15 mouse cellular contexts compared by ENCODE assay signal in genomic region chr2:65191398-65191797, GRCm38 (mm10). TPM values are rescaled to one million over a fixed set of nuclear protein-coding genes. Genes with fewer than 3 reads are reported as not detected.
DNase-seq lines count a peak whose midpoint lies in the region; ATAC-seq and TF ChIP-seq lines count a peak whose summit lies in the region.
"Had no signal": no experiment of that assay in that cellular context is flagged by ENCODE, and none has a peak within 500 bp of the region (broad histone marks: within the 10 kb centered on the region; RNA-seq: fewer than 3 reads in every experiment).

No protein-coding gene starts in this region.

- 15% methylated on average over 7 of the region's 7 CpGs for WGBS in intestine, embryonic 16.5 days
- WGBS in liver, postnatal 0 days (ENCODE audit: insufficient replicate concordance) = 63% methylated on average over 7 of the region's 7 CpGs

- H3K9me3 ChIP-seq in intestine, embryonic 16.5 days (ENCODE audit: control insufficient read depth, low read length) = no peaks in the 10 kb centered on the region
- H3K9me3 ChIP-seq in liver, postnatal 0 days (ENCODE audit: low read length) = no peaks in the 10 kb centered on the region
- H3K9me3 ChIP-seq: forebrain, embryonic 12.5 days; limb, embryonic 10.5 days; midbrain, embryonic 10.5 days had no signal

- TF ChIP-seq EP300 in liver, postnatal 0 days (IDR thresholded peaks at IDR 0.05; ENCODE audit: low read depth) = no peak

- H3K9ac ChIP-seq in intestine, embryonic 16.5 days (ENCODE audit: low read depth, low read length) = no peak overlapping the region
- no peak overlapping the region; the same call in 1 of the 2 replicates for H3K9ac ChIP-seq in liver, postnatal 0 days (replicated peaks)
- H3K9ac ChIP-seq: forebrain, embryonic 12.5 days; liver, embryonic 14.5 days had no signal

- peak overlapping the region; percentile 37; the same call in 1 of the 2 replicates for H3K27ac ChIP-seq in intestine, embryonic 16.5 days (ENCODE audit: low read length)
- H3K27ac ChIP-seq in liver, postnatal 0 days (ENCODE audit: low read depth) = no peak overlapping the region
- H3K27ac ChIP-seq: forebrain, embryonic 12.5 days; hindbrain, postnatal 0 days; kidney, postnatal 0 days; limb, embryonic 10.5 days; liver, embryonic 14.5 days; midbrain, embryonic 10.5 days had no signal

- peak; percentile 85 for ATAC-seq in intestine, embryonic 16.5 days
- ATAC-seq in liver, postnatal 0 days = no peak
- ATAC-seq: hindbrain, postnatal 0 days had no signal

- H3K27me3 ChIP-seq in intestine, embryonic 16.5 days (replicated peaks; ENCODE audit: control insufficient read depth, insufficient read depth, low read length) = no peaks in the 10 kb centered on the region
- no peaks in the 10 kb centered on the region for H3K27me3 ChIP-seq in liver, postnatal 0 days (ENCODE audit: insufficient read depth, low read length)
- H3K27me3 ChIP-seq: forebrain, embryonic 12.5 days had no signal

- no peaks in the 10 kb centered on the region for H3K36me3 ChIP-seq in intestine, embryonic 16.5 days (ENCODE audit: control insufficient read depth, insufficient read depth, low read length)
- H3K36me3 ChIP-seq in liver, postnatal 0 days (replicated peaks; ENCODE audit: insufficient read depth, low read length) = no peaks in the 10 kb centered on the region
- H3K36me3 ChIP-seq: forebrain, embryonic 12.5 days; limb, embryonic 10.5 days; midbrain, embryonic 10.5 days had no signal

- peaks cover 27% of the 10 kb centered on the region for H3K4me1 ChIP-seq in intestine, embryonic 16.5 days (ENCODE audit: control insufficient read depth, insufficient read depth, low read length)
- H3K4me1 ChIP-seq in liver, postnatal 0 days (ENCODE audit: insufficient read depth) = peaks cover 31% of the 10 kb centered on the region
- H3K4me1 ChIP-seq: forebrain, embryonic 12.5 days; midbrain, embryonic 10.5 days had no signal

- no peak overlapping the region for H3K4me3 ChIP-seq in intestine, embryonic 16.5 days (ENCODE audit: low read length)
- no peak overlapping the region for H3K4me3 ChIP-seq in liver, postnatal 0 days (ENCODE audit: low read depth, low read length)
- H3K4me3 ChIP-seq: forebrain, embryonic 12.5 days; limb, embryonic 10.5 days; midbrain, embryonic 10.5 days had no signal

- H3K4me2 ChIP-seq in intestine, embryonic 16.5 days (ENCODE audit: low read depth, low read length) = no peak overlapping the region
- no peak overlapping the region for H3K4me2 ChIP-seq in liver, postnatal 0 days (ENCODE audit: low read depth, low read length)
- H3K4me2 ChIP-seq: forebrain, embryonic 12.5 days had no signal

- DNase-seq in adrenal gland, adult 2 months = peak; percentile 38
- DNase-seq in adrenal gland, postnatal 25 days = no peak
- peak; percentile 36 to 45 for DNase-seq in lung, adult 18-20 months
- DNase-seq in lung, postnatal 14 days = no peak
- peak; percentile 52 for DNase-seq in yolk sac, embryonic 10.5 days (ENCODE audit: low spot score)
- no peak for DNase-seq in left cerebral cortex, adult 9 months (ENCODE audit: low spot score in 2 of 2)
- no peak for DNase-seq in liver, postnatal 0 days
- DNase-seq: gastrocnemius, postnatal 10 days had no signal

- no peak for TF ChIP-seq CTCF in liver, postnatal 0 days (IDR thresholded peaks at IDR 0.05; ENCODE audit: low read depth)

RNA-seq across cellular contexts. Expression of gene Cobll1, which starts 47.8 kb away (rescaled TPM):
- total RNA-seq in adrenal gland, adult 2 months (2021) = 100 to 1,000 TPM; 295 to 301 TPM
- polyA plus RNA-seq in adrenal gland, adult 2 months (2012; rRNA removed) = 48.1 and 58.3 TPM in 2 replicates
- 274 and 367 TPM in 2 replicates for total RNA-seq in adrenal gland, postnatal 25 days (2021)
- polyA plus RNA-seq in intestine, embryonic 16.5 days (2015; fragmentation: Nextera tagmentation; extraction: Ambion mirVana) = 20.2 and 23.6 TPM in 2 replicates
- 6.7 and 7.0 TPM in 2 replicates for polyA plus RNA-seq in liver, postnatal 0 days (2015; fragmentation: Nextera tagmentation; extraction: Ambion mirVana)

Comparison
In these comparisons a context has a peak if more than half of its experiments do, and no peak if none do; other contexts are left out.
1. DNase-seq: peak in adrenal gland, adult 2 months (single experiment), lung, adult 18-20 months (2 of 2) and yolk sac, embryonic 10.5 days (single experiment); none in adrenal gland, postnatal 25 days (single experiment), lung, postnatal 14 days (single experiment), left cerebral cortex, adult 9 months (0 of 2) and liver, postnatal 0 days (single experiment).